Mouse (Mus musculus) liver, adult 2 months (tissue): ENCODE results near the gene Snx22. TPM values are rescaled to one million over a fixed set of nuclear protein-coding genes. Genes with fewer than 3 reads are reported as not detected.

Source experiments
- DNase-seq: peaks from one replicate; pipeline ENCODE4 v3.0.0-alpha.2; 2011; ENCODE audit warnings: low read depth, low spot score; ENCODE audit errors: extremely low read depth
- H3K27ac ChIP-seq: fragments of 200-500 bp; replicated peaks from 2 replicates; pipeline ENCODE4 v1.5.1; 2012; ENCODE audit warnings: low read depth, mild to moderate bottlenecking, control low read depth, inconsistent platforms, low read length; ENCODE audit not compliant: insufficient read depth
- H3K27me3 ChIP-seq: fragments of 200-500 bp; 2 replicates; pipeline ENCODE4 v1.6.1; 2012; ENCODE audit warnings: mild to moderate bottlenecking, moderate library complexity, low read length, inconsistent platforms; ENCODE audit not compliant: control insufficient read depth, insufficient read depth
- H3K36me3 ChIP-seq: fragments of 200-500 bp; 2 replicates; pipeline ENCODE4 v1.6.1; 2012; ENCODE audit warnings: low read length, inconsistent platforms; ENCODE audit not compliant: control insufficient read depth, insufficient read depth
- H3K4me1 ChIP-seq: fragments of 200-500 bp; 2 replicates; pipeline ENCODE4 v1.6.1; 2011; ENCODE audit warnings: low read length; ENCODE audit not compliant: control insufficient read depth, insufficient read depth
- H3K4me3 ChIP-seq: fragments of 200-500 bp; 2 replicates; pipeline ENCODE4 v1.5.1; 2011; ENCODE audit warnings: low read depth, mild to moderate bottlenecking, control low read depth, low read length, moderate library complexity; ENCODE audit not compliant: insufficient read depth
- H3K79me2 ChIP-seq: fragments of 200-500 bp; 2 replicates; pipeline ENCODE4 v1.6.1; 2012; ENCODE audit warnings: inconsistent platforms, mild to moderate bottlenecking, low read length, moderate library complexity; ENCODE audit not compliant: control insufficient read depth, insufficient read depth
- H3K9ac ChIP-seq: fragments of 200-500 bp; 2 replicates; pipeline ENCODE4 v1.6.1; 2012; ENCODE audit warnings: low read depth, mild to moderate bottlenecking, control low read depth, inconsistent platforms, low read length
- CTCF ChIP-seq: fragments of 200-500 bp; IDR thresholded peaks from 2 replicates; pipeline ENCODE4 v1.5.1; 2011; ENCODE audit warnings: low read depth, low read length, control low read depth
- POLR2A ChIP-seq: fragments of 200-500 bp; IDR thresholded peaks from 2 replicates; pipeline ENCODE4 v1.6.1; 2011; ENCODE audit warnings: low read length, control low read depth; ENCODE audit not compliant: insufficient read depth; ENCODE audit errors: extremely low read depth
- WGBS: fragments of 180-500 bp; shearing (Covaris S2); methylation state at CpG from one replicate; pipeline ENCODE4 v1.1.7; 2018; 5-methylcytosine and 5-hydroxymethylcytosine counted together
- polyA plus RNA-seq: library from polyadenylated mRNA; depleted of rRNA; stranded (reverse); fragments of >200 nt; gene quantifications from 2 replicates; pipeline ENCODE4 v1.2.3, GENCODE M21; 2012; rRNA removed
- total RNA-seq: library from RNA; depleted of rRNA; stranded (reverse); fragments of >200 nt; gene quantifications from 2 replicates; pipeline ENCODE4 v1.2.3, GENCODE M21; 2014; rRNA removed

The Snx22 gene
- total and polyA plus RNA-seq, 2 experiments = 0.09 to 0.53 TPM

DNA sequence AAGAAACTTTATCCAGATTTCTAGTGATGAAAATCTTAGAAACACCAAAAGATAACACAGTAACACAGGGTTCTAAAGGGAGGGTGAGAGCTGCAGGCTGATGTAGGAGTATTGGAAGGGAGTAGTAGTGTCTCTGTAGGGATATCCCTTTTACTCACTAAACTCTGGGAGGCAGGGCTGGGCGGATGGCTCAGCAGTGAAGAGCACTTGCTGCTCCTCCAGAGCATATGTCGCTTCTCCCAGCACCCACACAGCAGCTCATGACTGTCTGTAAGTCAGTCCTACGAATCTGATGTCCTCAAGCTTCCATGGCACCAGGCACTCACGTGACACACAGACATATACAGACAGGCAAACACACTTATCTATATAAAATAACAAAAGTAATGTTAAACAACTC is 31.4 kb downstream of the Snx22 start:
- Histone ChIP-seq H3K4me3 (no peak overlapping the region), H3K4me1 (no peaks in the 10 kb centered on the region), H3K27me3 (no peaks in the 10 kb centered on the region), H3K36me3 (peaks cover 13% of the 10 kb centered on the region), H3K79me2 (no peaks in the 10 kb centered on the region), H3K27ac (no peak overlapping the region), H3K9ac (no peak overlapping the region)
- DNase-seq = no peak
- TF ChIP-seq CTCF (no peak), POLR2A (no peak)
- WGBS = 93% methylated on average over 4 of the region's 4 CpGs

DNA sequence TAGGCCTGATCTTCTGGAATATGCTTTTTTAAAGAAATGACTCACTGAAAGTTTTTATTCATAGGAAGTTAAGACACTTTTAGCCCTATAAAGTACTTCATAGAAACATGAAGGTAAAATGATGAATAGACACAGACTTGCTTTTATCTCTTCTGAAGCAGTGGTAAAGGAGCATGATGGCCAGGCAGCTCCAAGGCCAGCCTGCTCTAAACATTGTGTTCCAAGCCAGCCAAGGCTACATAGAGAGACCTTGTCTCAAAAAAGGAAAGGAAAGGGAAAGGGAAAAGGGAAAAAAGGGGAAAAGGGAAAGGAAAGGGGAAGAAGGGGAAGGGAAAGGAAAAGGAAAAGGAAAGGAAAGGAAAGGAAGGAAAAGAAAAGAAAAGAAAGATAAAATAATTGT is 48.9 kb downstream of the Snx22 start:
- TF ChIP-seq POLR2A (no peak), CTCF (no peak)
- DNase-seq = no peak

More for the DNA sequence above, 48.9 kb downstream of the Snx22 start:
- Histone ChIP-seq H3K9ac (no peak overlapping the region), H3K4me1 (no peaks in the 10 kb centered on the region; the same call in 1 of the 2 replicates), H3K36me3 (peaks cover 23% of the 10 kb centered on the region; the same call in 1 of the 2 replicates), H3K79me2 (no peaks in the 10 kb centered on the region), H3K27ac (no peak overlapping the region), H3K27me3 (no peaks in the 10 kb centered on the region), H3K4me3 (no peak overlapping the region)

Other genes with a start within 250 kb of the Snx22 start
- 2.8 and 4.4 TPM in 2 replicates for gene Zfp609, start 242.2 kb downstream of the Snx22 start, total RNA-seq
- gene Zfp609, start 242.2 kb downstream of the Snx22 start, polyA plus RNA-seq = 4.4 TPM in 2 replicates
- 0.28 and 0.94 TPM in 2 replicates for gene Pclaf, start 179.5 kb downstream of the Snx22 start, total RNA-seq
- 0.09 TPM in 1 of 2 replicates, not detected in the other for gene Pclaf, start 179.5 kb downstream of the Snx22 start, polyA plus RNA-seq
- 30.9 and 33.6 TPM in 2 replicates for gene Trip4, start 160.9 kb downstream of the Snx22 start, total RNA-seq
- gene Trip4, start 160.9 kb downstream of the Snx22 start, polyA plus RNA-seq = 6.4 and 7.2 TPM in 2 replicates
- 5.3 and 5.8 TPM in 2 replicates for gene Csnk1g1, start 160.8 kb downstream of the Snx22 start, total RNA-seq
- gene Csnk1g1, start 160.8 kb downstream of the Snx22 start, polyA plus RNA-seq = 0.77 and 1.6 TPM in 2 replicates
- gene Ppib, start 9.5 kb downstream of the Snx22 start, total RNA-seq = 435 and 458 TPM in 2 replicates
- 240 and 247 TPM in 2 replicates for gene Ppib, start 9.5 kb downstream of the Snx22 start, polyA plus RNA-seq
- gene Snx1, start 56.9 kb upstream of the Snx22 start, total RNA-seq = 21.3 and 22.1 TPM in 2 replicates
- 10.8 and 11.9 TPM in 2 replicates for gene Snx1, start 56.9 kb upstream of the Snx22 start, polyA plus RNA-seq
- gene Ciao2a, start 56.9 kb upstream of the Snx22 start, total RNA-seq = 47.0 and 50.5 TPM in 2 replicates
- gene Ciao2a, start 56.9 kb upstream of the Snx22 start, polyA plus RNA-seq = 13.6 and 16.4 TPM in 2 replicates
- gene Dapk2, start 88.5 kb upstream of the Snx22 start, total RNA-seq = 9.6 and 11.0 TPM in 2 replicates
- gene Dapk2, start 88.5 kb upstream of the Snx22 start, polyA plus RNA-seq = 4.3 and 6.2 TPM in 2 replicates